ENCODE assay signal across 9 mouse cellular contexts in the genomic region with DNA sequence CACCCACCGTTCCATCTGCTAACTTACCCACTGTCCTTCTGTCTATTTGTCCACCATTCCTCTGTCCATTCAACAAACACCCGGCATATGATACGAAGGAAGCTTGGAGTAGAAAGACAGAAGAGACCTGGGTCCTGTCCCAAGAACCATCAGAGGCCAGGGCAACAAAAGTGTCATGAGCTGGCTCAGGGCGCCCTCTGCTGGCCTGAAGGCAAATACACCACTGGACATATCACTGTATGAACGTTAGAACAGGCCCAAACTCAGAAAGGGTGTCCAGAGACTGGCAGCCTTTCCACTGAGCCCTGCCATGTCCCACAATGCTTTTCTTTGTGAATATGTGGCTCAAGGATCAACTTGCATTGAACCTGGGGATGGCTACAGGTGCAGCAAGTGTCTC.
A peak's percentile ranks its signal among the peaks of the same experiment; 100 is the strongest.
DNase-seq lines count a peak whose midpoint lies in the region; ATAC-seq and TF ChIP-seq lines count a peak whose summit lies in the region.
"Had no signal": no experiment of that assay in that cellular context is flagged by ENCODE, and none has a peak within 500 bp of the region (broad histone marks: within the 10 kb centered on the region; RNA-seq: fewer than 3 reads in every experiment).

No protein-coding gene starts in this region.

- peak; percentile 74 for DNase-seq in hindbrain, embryonic 10.5 days (ENCODE audit: low spot score)
- DNase-seq in ES-CJ7 (ENCODE audit: low read depth, low spot score) = peak; percentile 79
- DNase-seq in cerebellum, adult 18-20 months = peak; percentile 26 to 54
- DNase-seq in gastrocnemius, postnatal 10 days = peak; percentile 72
- peak in 1 of 2 experiments; percentile 64 for DNase-seq in layer of hippocampus, adult 2 months (ENCODE audit: low spot score in 2 of 2)
- DNase-seq in urinary bladder, postnatal 14 days (ENCODE audit: low spot score) = peak; percentile 60

- H3K9ac ChIP-seq in hindbrain, embryonic 12.5 days = no peak overlapping the region
- H3K9ac ChIP-seq: liver, embryonic 15.5 days had no signal

- peaks cover 72% of the 10 kb centered on the region for H3K4me1 ChIP-seq in hindbrain, embryonic 10.5 days (replicated peaks)
- peaks cover 64% of the 10 kb centered on the region for H3K4me1 ChIP-seq in hindbrain, embryonic 12.5 days
- H3K4me1 ChIP-seq: liver, embryonic 15.5 days had no signal

- TF ChIP-seq CTCF in layer of hippocampus, adult 2 months (conservative IDR thresholded peaks at IDR 0.05) = peak; percentile 89

- H3K9me3 ChIP-seq in hindbrain, embryonic 10.5 days = no peaks in the 10 kb centered on the region
- no peaks in the 10 kb centered on the region for H3K9me3 ChIP-seq in hindbrain, embryonic 12.5 days (replicated peaks)
- H3K9me3 ChIP-seq: liver, embryonic 15.5 days had no signal

- H3K4me2 ChIP-seq in hindbrain, embryonic 12.5 days (replicated peaks) = no peak overlapping the region
- H3K4me2 ChIP-seq: liver, embryonic 15.5 days had no signal

- H3K4me3 ChIP-seq in hindbrain, embryonic 10.5 days = no peak overlapping the region
- no peak overlapping the region for H3K4me3 ChIP-seq in hindbrain, embryonic 12.5 days
- H3K4me3 ChIP-seq in layer of hippocampus, adult 2 months = no peak overlapping the region
- H3K4me3 ChIP-seq: liver, embryonic 15.5 days had no signal

- H3K27me3 ChIP-seq in hindbrain, embryonic 10.5 days (ENCODE audit: insufficient read depth, poor library complexity, severe bottlenecking) = peaks cover 8% of the 10 kb centered on the region; the same call in 1 of the 2 replicates
- no peaks in the 10 kb centered on the region for H3K27me3 ChIP-seq in hindbrain, embryonic 12.5 days

- H3K27ac ChIP-seq in hindbrain, embryonic 10.5 days = 0 out of 2 replicates have a peak overlapping the region, but pooled peaks have one; percentile 18
- H3K27ac ChIP-seq in hindbrain, embryonic 12.5 days = no peak overlapping the region
- H3K27ac ChIP-seq in layer of hippocampus, adult 2 months = no peak overlapping the region
- H3K27ac ChIP-seq: liver, embryonic 15.5 days had no signal

- H3K36me3 ChIP-seq in hindbrain, embryonic 10.5 days = no peaks in the 10 kb centered on the region
- no peaks in the 10 kb centered on the region for H3K36me3 ChIP-seq in hindbrain, embryonic 12.5 days
- H3K36me3 ChIP-seq: liver, embryonic 15.5 days had no signal

- WGBS in hindbrain, embryonic 10.5 days = 44% methylated on average over 5 of the region's 5 CpGs
- WGBS in hindbrain, embryonic 12.5 days = 36% methylated on average over 5 of the region's 5 CpGs

- ATAC-seq in hindbrain, embryonic 12.5 days (ENCODE audit: low FRiP score) = no peak
- peak; percentile 64; the same call in 1 of the 2 replicates for ATAC-seq in megakaryocyte progenitor cell, adult 5-6 weeks (replicated peaks; ENCODE audit: poor library complexity)
